Mouse (Mus musculus) MN1 (cell line): ENCODE data around the gene Gm26566.
A peak's percentile ranks its signal among the peaks of the same experiment; 100 is the strongest.

ENCODE experiments used
- DNase-seq: peaks from one replicate; pipeline ENCODE4 v3.0.0-alpha.2; 2016; ENCODE audit warnings: low spot score

The Gm26566 gene

GRCm38 (mm10) chr4:88721791-88722721, at the start of gene Gm26566, which contains the start of gene Klhl9:
Gm26566 (plus strand) TSS chr4:88721805.
Klhl9 (minus strand) TSS chr4:88722465.
- peak; percentile 90 for DNase-seq

DNA sequence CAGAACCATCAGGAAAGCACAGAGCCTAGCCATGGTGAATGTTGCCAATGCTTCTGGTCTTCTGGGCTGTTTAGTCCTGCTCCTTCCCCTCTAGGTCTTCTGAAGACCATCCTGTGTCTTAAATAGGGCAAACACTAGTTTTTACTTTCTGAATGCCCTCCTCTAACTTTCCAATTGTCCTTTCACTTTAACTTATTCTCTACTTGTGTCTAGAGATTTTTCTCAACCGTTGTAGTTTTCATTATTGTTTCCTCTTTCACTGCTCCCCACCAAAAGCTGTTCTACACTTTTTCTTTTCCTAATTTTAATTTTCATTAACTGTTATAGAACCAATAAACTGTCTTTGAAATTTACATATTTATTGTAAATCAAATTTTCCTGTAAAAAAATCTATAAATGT, 44.8 kb upstream of the Gm26566 start, which contains the start of gene Ifna16:
Ifna16 (minus strand) TSS at position 101 of the 400 bp plus-strand sequence.
- DNase-seq: no peak

DNA sequence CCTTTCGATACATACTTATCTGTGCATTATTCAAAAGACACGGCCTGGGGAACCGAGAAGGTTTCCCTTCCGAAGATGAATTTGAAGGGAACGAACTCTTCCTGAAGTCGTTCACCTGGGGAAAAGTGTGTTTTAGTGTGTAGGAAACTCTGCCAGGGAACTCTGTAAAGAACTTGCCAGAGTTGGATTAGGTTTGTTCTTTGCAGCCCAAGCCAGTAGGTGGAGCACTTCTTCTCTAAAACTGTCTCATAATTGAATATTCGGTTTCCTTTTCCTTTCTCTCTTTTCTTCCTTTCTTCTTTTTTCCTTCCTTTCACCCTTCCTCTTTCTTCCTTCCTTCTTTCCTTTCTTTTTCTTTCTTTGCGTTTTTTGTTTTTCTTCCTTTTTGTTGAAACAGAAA, 41.2 kb upstream of the Gm26566 start:
- peak; percentile 9 for DNase-seq

- DNase-seq: no peak
Measured at GRCm38 (mm10) chr4:88681353-88681752, 40.3 kb upstream of the Gm26566 start.

DNA sequence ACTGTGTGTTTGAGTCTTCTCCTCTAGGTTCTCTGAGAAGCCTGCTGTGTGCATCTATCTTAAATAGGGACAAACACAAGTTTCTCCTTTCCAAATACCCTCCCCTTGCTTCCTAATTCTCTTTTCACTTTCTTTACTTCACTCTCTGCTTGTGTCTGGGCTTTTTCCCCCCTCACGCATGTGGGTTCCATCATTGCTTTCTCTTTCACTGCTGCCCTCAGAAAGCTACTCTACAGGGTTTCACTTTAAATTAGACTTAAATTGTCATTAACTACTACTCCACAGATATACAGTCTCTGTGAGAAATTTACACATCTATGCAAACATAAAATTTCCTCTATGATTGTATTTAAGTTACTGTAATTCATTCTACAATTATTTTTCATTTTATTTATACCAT, 37.8 kb upstream of the Gm26566 start, which contains the start of gene Ifna2:
Ifna2 (minus strand) TSS at position 101 of the 400 bp plus-strand sequence.
- DNase-seq: no peak

DNA sequence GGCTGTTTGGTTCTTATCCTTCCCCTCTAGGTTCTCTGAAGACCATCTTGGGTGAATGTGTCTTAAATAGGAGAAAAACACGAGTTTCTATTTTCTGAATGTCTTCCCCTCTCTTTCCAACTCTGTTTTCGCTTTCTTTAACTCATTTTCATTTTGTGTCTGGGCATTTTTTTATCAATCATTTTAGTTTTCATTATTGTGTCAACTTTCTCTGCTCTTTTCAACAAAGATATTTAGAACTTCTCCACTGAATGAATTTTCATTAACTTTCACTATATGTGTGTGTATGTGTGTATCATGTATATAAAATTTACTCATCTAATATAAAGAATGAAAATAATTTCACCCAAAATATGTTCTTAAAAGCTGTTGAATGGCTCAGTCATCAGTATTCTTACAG, 30.3 kb upstream of the Gm26566 start, which contains the start of gene Ifnab:
Ifnab (minus strand) TSS at position 101 of the 400 bp plus-strand sequence.
- no peak for DNase-seq

- DNase-seq: no peak
Measured at GRCm38 (mm10) chr4:88692537-88692936, 29.1 kb upstream of the Gm26566 start.

DNA sequence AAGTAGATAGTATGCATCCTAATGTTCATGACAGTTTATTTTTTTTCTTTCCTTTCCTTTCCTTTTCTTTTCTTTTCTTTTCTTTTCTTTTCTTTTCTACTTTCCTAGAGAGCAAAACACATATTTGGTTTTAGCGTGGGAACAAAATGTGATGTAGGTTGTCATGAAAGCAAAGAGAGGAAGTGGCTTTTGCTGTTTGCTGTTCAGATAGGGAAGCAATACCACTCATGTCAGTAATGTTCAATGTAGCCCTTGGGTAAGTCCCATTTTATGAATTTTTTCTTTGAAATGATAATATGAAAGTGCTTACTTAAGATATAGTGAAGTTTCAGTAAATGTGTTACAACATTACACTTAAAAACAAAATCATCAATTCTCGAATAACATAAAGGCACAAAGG, 28.2 kb upstream of the Gm26566 start:
- DNase-seq: no peak

DNA sequence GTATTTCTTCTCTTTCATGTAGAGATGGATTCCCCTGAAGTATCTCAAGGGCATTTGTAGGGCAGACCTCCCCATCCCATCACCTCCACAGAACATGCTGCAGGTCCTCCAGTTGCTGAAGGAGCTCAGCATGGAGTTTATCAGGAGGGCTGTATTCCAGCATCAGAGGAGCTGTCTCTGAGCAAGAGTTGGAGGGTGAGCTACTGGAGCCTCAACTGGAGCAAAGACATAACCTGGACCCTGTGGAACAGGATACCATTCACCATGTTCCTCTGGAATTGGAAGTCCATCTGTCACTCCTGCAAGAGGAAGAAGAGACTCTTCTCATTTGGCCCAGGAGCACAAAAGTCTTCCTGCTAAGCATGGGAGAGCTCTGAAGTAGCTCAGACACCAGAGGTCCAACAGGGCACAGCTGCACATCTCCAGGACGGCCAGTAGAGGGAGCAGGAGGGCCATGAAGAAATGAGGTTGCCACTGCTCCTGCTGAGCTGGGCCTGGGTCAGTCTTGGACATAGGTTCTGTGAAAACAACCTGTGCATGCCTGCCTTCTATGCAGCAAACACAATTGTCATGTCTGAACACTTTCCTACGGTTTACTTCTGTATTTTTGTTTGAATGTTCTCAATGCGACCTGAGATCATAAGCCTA, 25.2 kb upstream of the Gm26566 start:
- peak; percentile 78 for DNase-seq

- DNase-seq: no peak
Measured at GRCm38 (mm10) chr4:88697108-88697507, 24.5 kb upstream of the Gm26566 start.

DNA sequence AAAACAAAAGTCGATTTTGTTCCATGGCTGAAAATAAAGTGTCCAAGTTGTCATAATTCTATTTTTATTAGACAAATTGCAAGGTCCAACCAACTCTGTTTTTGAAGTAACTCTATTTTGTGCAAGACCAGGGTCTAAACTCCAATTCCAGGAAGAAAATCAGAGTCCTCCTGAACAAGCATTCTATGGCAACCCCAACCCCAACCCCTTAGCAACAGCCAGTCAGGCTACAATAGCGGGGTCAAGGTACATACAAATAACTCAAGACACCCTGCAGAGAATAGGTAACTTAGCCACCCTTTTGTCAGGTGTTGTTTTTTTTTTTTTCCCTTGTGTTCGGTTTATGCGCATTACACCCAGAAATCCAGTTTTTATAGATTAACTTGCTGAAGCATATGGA, 23.9 kb upstream of the Gm26566 start:
- no peak for DNase-seq

DNA sequence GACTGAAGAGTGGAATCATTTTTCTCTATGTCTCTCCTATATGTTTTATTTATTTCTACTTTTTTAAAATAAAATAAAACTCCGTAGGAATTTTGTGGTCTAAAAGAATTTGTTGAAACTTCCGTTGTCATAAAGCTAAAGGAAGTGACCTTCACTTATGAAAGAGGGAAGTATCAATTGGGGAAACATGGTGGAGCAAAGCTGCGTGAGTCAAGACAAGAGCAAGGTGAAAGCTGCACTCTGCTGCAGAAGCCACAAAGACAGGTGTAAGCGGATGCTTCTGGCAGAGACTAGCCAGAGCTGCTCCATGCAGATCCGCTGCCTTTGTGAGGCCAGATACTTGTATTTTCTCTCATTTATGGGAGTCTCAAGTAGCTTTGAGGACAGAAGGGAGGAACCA, 22.8 kb upstream of the Gm26566 start:
- DNase-seq: no peak

DNA sequence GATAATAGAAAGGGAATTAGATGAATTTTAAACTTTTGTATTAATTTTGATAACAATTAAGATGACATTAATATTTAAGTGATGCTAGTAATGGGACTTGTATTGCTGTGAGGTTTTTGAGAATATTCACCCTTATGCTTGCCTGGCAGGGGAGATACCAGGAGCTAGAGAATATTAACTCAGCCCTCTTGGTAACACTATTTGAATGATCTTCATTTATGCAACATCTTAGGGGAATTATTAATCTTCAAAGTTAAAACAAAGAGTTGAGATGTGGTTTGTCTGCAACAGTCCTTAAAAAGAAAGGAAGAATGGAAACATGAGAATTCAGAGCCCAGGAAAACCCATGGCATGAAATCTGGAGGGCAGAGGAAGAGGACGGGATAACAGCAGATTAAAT, 22.3 kb upstream of the Gm26566 start:
- no peak for DNase-seq

DNA sequence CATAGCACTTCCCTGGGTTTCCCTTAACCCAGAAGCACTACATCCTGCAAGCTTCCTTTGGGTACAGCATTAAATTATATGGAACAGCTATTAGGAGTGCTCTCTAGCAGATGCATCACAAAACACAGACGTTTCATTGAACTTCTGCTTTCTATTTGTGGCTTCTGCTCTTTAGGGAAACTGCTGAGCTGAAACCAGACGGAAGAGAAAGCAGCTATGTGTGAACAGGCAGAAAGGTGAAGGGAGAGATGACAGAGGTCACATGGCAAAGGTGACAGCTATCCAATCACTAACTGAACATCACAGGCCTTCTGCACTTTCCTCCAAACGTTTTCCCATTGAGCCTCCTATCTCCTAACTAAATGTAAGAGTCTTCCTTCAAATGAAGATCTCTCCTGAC, 15.7 kb upstream of the Gm26566 start:
- DNase-seq: no peak

DNA sequence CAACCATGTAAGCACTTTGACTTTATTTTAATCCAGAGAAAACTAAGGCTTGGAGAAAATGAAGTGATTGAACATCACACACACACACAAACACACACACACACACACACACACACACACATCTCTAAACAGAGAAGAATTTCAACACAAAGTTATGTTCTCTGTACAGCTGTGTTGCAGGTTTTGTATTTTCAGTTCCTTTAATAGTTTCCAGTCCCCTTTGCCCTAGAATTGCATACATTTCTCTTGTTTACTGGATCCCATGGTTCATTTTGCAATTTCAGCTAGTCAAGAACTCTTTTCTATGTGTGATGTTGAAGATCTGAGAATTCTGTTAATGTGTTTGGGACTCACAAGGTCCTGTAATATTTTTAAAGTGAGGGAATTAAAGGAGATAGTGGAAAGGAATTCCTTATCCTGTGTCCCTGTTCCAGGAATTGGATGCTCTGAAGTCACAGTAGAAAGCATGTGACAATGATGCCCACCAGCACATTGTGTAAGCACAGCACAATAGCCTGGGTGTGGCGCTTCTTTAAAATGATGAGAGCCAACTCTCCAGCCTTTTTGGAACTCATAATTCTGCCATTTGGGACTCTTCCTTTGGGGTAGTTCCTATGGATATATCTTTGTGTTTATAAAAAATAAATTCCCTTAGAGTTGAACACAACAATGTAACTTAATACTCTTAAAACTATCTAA, 14.3 kb upstream of the Gm26566 start:
- no peak for DNase-seq

DNA sequence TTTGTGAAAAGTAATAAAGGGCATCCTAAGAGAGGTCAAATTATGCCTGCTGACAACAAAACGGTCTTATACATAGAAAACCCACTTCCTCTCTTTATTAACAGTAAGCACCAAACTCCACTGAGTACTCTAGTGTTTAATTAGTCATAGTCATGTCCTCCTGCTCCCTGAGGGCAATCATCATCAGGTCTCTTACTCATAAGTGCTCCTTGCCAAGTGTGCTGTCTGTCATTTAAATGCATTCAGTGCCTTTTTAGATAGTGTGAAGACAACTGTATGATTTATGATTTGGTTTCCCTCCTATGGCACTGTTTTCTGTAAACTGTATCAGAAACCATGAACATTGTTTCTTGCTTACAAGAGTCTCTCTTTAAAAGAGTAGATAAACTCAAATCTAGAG, 7.3 kb upstream of the Gm26566 start:
- DNase-seq: peak; percentile 23

GRCm38 (mm10) chr4:88715059-88715458, 6.5 kb upstream of the Gm26566 start:
- peak; percentile 16 for DNase-seq

DNA sequence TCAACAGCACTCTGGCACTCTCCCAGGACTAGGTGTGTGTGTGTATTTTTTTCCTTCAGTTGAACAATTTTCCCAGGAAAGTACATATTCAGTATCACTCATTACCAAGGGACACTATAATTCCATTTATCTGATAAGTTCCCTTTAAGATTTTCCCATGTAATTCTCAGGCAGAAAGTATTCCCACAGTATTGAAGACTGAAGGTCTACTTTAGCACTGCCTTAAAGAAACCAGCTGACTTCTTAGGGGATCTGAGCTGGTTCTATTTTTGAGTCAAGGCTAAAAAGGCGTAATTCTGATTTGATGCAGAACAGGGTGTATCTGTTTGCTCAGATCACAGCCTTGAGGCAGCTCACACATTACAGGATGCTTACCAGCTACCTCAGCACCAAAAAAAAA, 2.9 kb upstream of the Gm26566 start:
- DNase-seq: no peak

DNA sequence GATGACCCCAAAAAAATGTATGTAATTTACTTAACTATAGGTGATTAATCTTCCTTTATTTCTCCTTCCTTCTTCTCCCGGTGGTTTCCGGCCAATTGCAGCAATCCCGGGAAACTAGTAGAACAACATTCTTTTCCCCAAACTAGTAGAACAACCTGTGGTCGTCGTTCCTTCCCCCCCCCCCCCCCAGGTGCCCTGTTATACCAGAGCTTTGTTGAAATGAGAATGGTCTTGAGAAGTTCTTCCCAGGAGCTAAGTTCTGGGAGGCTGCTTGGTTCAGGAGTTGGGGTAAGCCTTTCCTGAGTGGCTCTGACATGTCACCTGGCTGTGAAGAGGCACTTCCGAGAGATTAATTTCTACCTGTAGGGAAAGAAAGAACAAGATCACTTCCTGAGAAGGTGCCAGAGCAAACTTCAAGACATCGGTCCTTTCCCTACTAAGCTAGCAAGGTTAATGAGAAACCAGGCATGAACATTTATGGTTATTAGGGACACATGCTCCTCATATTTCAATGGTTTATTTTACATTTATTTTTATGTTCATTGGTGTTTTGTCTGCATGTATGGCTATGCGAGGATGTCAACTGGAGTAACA, 2.0 kb downstream of the Gm26566 start:
- DNase-seq: no peak

DNA sequence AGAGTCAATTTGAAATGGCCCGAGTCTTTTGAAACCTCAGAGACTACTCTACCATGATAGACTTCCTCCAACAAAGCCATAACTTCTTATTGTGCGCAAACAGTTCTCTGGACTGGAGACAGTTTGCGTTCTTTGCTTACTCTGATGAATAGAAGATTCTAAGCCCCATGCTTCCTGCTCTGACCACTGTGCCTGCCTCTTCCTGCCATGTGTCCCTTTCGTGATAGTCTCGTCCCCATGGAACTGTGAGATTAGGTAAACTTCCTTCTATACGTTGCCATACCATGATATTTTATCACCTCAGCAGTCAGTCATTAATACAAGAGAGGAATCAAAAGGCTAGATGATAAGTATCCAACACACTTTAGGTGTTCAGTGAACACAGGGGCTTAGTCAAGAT, 5.1 kb downstream of the Gm26566 start:
- no peak for DNase-seq

DNA sequence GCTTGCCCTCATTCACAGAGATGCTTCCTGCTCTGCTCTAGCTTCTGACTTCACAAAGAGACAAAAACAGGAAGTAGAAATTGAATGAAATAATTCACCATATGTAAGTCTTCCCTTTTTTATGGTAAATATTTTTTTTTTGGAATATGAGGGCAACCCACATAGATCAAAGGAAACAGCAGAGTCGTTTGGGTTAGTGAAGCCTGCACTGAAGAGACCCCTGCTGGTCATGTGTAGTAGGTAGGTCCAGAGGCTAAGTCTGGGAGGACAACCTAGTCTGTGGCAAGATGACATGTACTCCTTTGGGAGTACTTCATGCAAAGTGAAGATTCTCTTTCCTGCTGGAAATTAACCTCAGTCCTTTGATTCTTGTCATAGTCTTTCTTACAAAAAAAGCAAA, 5.7 kb downstream of the Gm26566 start:
- DNase-seq: peak; percentile 40

DNA sequence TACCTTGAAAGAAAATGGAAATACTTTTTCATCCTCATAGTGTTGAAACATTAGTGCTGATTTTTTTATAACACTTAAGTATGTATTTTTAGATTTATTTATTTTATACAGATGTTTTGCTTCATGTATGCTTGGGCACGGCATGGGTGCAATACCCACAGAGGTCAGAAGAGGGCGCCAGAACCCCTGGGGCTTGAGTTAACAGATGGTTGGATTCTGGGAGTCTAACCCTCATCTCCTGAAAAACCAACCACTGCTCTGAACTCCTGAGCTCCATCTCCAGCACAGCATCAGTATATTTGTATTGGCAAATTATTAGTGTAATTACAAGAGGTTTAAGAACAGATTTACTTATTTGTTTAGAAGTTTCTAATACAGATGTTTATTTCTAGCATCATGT, 16.9 kb downstream of the Gm26566 start:
- peak; percentile 60 for DNase-seq
